Mouse (Mus musculus) forebrain, embryonic 14.5 days (tissue): ENCODE results near the gene Hist1h2af. TPM values are rescaled to one million over a fixed set of nuclear protein-coding genes. Genes with fewer than 3 reads are reported as not detected.
"Not testable (repeated sequence)": the region's sequence is repeated elsewhere in the genome, so short reads cannot be mapped to it uniquely, and the experiment has no call there.

ENCODE experiments used
- ATAC-seq: fragments of 200-750 bp; cut with Nextera tagmentation; 2 replicates; pipeline ENCODE4 v1.8.0; 2017; ENCODE audit warnings: mild to moderate bottlenecking, moderate library complexity
- DNase-seq: peaks from one replicate; pipeline ENCODE4 v3.0.0-alpha.2; 2015; ENCODE audit warnings: low spot score
- H3K27ac ChIP-seq: fragments of 300-500 bp; sonication (generic); 2 replicates; pipeline ENCODE4 v1.5.1; 2014; ENCODE audit warnings: low read depth, mild to moderate bottlenecking, control low read depth, low read length, moderate library complexity
- H3K27me3 ChIP-seq: fragments of 300-500 bp; sonication (generic); replicated peaks from 2 replicates; pipeline ENCODE4 v1.6.1; 2014; ENCODE audit warnings: low read length, control low read depth, mixed read lengths; ENCODE audit not compliant: control insufficient read depth, insufficient read depth
- H3K36me3 ChIP-seq: fragments of 300-500 bp; sonication (generic); 2 replicates; pipeline ENCODE4 v1.6.1; 2014; ENCODE audit warnings: low read length, control low read depth; ENCODE audit not compliant: control insufficient read depth, insufficient read depth
- H3K4me1 ChIP-seq: fragments of 300-500 bp; sonication (generic); 2 replicates; pipeline ENCODE4 v1.6.1; 2014; ENCODE audit warnings: antibody characterized with exemption, low read length, control low read depth; ENCODE audit not compliant: control insufficient read depth, insufficient read depth
- H3K4me2 ChIP-seq: fragments of 300-500 bp; sonication (generic); 2 replicates; pipeline ENCODE4 v1.6.1; 2014; ENCODE audit warnings: mild to moderate bottlenecking, control low read depth, low read length
- H3K4me3 ChIP-seq: fragments of 300-500 bp; sonication (generic); 2 replicates; pipeline ENCODE4 v1.5.1; 2014; ENCODE audit warnings: low read depth, low read length, control low read depth
- H3K9ac ChIP-seq: fragments of 300-500 bp; sonication (generic); 2 replicates; pipeline ENCODE4 v1.6.1; 2014; ENCODE audit warnings: mild to moderate bottlenecking, low read length, control low read depth, moderate library complexity
- H3K9me3 ChIP-seq: fragments of 300-500 bp; sonication (generic); replicated peaks from 2 replicates; pipeline ENCODE4 v1.6.1; 2016; ENCODE audit warnings: low read length, control low read depth, mixed read lengths; ENCODE audit not compliant: control insufficient read depth
- WGBS: fragments of 180-500 bp; shearing (Covaris S2); extraction: QIAGEN DNeasy Blood & Tissue Kit; methylation state at CpG from one replicate; pipeline ENCODE4 v1.1.7; 2014; 5-methylcytosine and 5-hydroxymethylcytosine counted together
- polyA plus RNA-seq: library from polyadenylated mRNA; unstranded; fragments of >200 nt; fragmentation: Nextera tagmentation; extraction: Ambion mirVana; gene quantifications from 2 replicates; pipeline ENCODE4 v1.2.1, GENCODE M21; 2014

The Hist1h2af gene
- polyA plus RNA-seq, 1 experiment from 2014 or later = 4.4 TPM

DNA sequence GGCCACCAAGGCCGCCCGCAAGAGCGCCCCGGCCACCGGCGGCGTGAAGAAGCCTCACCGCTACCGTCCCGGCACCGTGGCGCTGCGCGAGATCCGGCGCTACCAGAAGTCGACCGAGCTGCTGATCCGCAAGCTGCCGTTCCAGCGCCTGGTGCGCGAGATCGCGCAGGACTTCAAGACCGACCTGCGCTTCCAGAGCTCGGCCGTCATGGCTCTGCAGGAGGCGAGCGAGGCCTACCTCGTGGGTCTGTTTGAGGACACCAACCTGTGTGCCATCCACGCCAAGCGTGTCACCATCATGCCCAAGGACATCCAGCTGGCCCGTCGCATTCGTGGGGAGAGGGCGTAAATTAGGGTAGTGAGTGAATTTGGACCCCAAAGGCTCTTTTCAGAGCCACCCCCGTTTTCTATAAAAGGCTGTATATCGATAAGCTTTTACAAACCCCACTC lies 42.2 kb downstream of the Hist1h2af start:
- Histone ChIP-seq H3K4me3 (peak overlapping the region; percentile 37), H3K9ac (peak overlapping the region; percentile 74), H3K4me1 (peaks cover 29% of the 10 kb centered on the region), H3K27ac (peak overlapping the region; percentile 78), H3K4me2 (peak overlapping the region; percentile 77)
- not testable (repeated sequence) for ATAC-seq, H3K36me3 ChIP-seq, H3K9me3 ChIP-seq, H3K27me3 ChIP-seq, DNase-seq
- 0% methylated on average over 8 of the region's 40 CpGs for WGBS

DNA sequence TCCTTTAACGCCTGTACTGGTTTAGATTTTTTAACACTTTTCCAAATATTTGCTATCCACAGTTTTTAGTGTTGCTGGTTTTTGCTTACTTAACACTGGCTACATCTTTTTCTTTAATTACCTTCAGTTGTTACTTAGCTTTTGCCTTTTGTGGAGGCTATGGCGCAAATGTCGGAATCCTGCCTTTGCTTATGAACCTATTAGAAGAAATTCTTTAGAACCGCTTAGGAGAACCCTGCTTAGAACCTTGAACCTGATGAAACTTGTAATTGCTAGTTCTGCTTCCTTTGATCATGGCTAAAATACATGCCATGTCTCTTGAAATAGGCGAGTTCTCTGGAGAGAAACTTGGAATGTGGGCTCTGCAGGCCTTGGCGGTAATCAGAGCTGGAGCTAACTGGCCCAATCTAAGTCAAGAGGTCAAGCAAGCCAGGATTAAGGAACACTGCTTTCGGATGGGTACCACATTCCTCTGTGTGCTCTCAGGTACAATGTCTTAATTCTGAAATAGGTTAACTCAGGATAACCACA lies 42.7 kb downstream of the Hist1h2af start:
- H3K4me1 ChIP-seq = peaks cover 31% of the 10 kb centered on the region
- no peaks in the 10 kb centered on the region for H3K27me3 ChIP-seq
- WGBS = 2% methylated on average over 7 of the region's 7 CpGs
- H3K4me2 ChIP-seq = peak overlapping the region; percentile 77
- H3K9ac ChIP-seq = peak overlapping the region; percentile 74
- peak overlapping the region; percentile 37 for H3K4me3 ChIP-seq
- no peaks in the 10 kb centered on the region for H3K36me3 ChIP-seq
- H3K27ac ChIP-seq = peak overlapping the region; percentile 78
- H3K9me3 ChIP-seq = no peaks in the 10 kb centered on the region
- DNase-seq (no peak), ATAC-seq (no peak)

DNA sequence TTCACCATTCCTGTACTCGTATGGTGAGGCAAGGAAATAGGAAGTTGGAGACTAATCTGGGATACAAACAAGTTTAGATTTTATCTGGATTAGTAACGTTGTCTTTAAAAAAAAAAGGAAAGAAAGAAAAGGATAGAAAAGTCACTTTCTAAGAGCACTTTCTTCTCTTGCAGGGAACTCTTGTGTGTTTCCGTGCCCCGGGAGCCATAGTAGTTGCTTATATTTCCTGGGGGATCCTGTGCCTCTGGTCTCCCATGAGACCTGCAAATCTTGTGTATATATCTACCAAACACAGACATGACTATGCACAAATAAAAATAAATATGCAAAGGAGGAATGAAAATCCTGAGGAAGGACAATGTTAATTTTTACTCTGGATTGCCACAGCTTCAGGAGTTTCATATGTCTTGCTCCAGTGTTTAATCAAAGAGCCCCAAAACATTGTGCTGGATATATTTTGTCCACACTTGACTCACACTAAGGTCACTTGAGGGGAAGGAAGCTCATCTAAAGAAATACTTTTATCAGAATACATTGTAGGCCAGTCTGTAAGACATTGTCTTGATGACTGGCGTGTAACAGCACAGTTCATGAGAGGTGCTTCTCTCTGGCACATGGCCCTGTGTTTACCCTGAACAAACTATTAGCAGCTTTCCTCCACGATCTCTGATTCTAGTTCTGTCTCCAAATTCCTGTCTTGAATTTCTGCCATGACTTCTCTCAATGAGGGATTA lies 43.4 kb downstream of the Hist1h2af start:
- Histone ChIP-seq H3K4me1 (peaks cover 30% of the 10 kb centered on the region), H3K9me3 (no peaks in the 10 kb centered on the region), H3K4me3 (peak overlapping the region; percentile 37), H3K4me2 (peak overlapping the region; percentile 77), H3K27ac (peak overlapping the region; percentile 78; the same call in 1 of the 2 replicates), H3K27me3 (no peaks in the 10 kb centered on the region), H3K36me3 (no peaks in the 10 kb centered on the region), H3K9ac (peak overlapping the region; percentile 74)
- no peak for ATAC-seq
- no peak for DNase-seq
- WGBS = 36% methylated on average over 6 of the region's 6 CpGs

DNA sequence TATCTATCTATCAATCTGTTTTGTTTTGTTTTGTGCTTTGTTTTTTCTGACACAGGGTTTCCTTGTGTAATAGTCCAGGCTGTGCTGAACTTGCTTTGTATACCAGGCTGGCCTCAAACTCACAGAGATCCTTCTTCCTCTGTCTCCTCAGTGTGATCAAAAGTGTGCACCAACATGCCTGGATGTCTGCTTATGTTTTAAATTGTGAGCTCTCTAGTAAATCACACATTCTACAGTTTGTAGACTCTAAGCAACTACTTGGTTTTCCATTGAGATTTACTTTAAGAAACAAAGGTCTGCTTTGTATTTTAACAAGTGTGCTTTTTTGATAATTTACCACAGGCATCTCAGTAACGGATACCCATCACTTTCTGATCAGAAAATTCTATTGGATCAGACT lies 44.1 kb downstream of the Hist1h2af start:
- H3K27ac ChIP-seq = no peak overlapping the region

DNA sequence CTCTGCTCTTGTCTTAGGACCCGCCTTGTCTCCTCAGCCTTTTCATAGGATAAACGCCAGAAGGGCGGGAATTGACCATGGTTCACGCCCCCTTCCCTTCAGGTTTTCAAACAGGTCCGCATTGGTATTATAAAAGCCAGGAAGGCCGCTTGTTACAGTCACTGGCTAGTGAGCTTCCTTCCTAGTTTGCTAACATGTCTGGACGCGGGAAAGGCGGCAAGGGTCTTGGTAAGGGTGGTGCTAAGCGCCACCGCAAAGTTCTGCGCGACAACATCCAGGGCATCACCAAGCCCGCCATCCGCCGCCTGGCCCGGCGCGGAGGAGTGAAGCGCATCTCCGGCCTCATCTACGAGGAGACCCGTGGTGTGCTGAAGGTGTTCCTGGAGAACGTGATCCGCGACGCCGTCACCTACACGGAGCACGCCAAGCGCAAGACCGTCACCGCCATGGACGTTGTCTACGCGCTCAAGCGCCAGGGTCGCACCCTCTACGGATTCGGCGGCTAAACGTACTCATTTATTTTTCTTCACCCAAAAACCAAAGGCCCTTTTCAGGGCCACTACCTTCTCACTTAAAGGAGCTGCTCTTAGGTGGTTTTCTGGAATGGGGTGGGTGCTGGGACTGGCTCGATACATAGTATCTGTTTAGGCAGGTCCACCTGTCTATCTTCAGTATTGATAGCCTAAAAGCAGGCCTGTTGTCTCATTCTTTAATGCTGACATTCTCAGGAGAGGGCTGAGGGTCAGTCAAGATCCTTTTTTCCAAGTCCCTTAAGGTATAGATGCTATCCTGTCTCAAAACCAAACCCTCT lies 47.9 kb downstream of the Hist1h2af start, which contains the start of gene Hist1h4d:
Hist1h4d (plus strand) TSS at position 191 of the 811 bp plus-strand sequence.
- Histone ChIP-seq H3K9me3 (no peaks in the 10 kb centered on the region), H3K4me3 (peak within 1 kb of the TSS; percentile 45), H3K27me3 (no peaks in the 10 kb centered on the region), H3K9ac (peak within 1 kb of the TSS; percentile 74), H3K36me3 (no peaks in the 10 kb centered on the region), H3K4me2 (peak within 1 kb of the TSS; percentile 93), H3K27ac (peak within 1 kb of the TSS; percentile 96), H3K4me1 (peaks cover 31% of the 10 kb centered on the region)
- ATAC-seq (peak; percentile 87), DNase-seq (peak; percentile 99)
- under 1% methylated on average over 43 of the region's 43 CpGs for WGBS

More for the DNA sequence above, 44.1 kb downstream of the Hist1h2af start:
- no peak for DNase-seq
- H3K9ac ChIP-seq = no peak overlapping the region
- no peaks in the 10 kb centered on the region for H3K9me3 ChIP-seq
- H3K4me3 ChIP-seq = no peak overlapping the region
- no peaks in the 10 kb centered on the region for H3K27me3 ChIP-seq
- no peak overlapping the region for H3K4me2 ChIP-seq
- no peaks in the 10 kb centered on the region for H3K36me3 ChIP-seq
- ATAC-seq = no peak
- peaks cover 30% of the 10 kb centered on the region for H3K4me1 ChIP-seq
- WGBS = 95% methylated on average over 1 of the region's 1 CpGs

DNA sequence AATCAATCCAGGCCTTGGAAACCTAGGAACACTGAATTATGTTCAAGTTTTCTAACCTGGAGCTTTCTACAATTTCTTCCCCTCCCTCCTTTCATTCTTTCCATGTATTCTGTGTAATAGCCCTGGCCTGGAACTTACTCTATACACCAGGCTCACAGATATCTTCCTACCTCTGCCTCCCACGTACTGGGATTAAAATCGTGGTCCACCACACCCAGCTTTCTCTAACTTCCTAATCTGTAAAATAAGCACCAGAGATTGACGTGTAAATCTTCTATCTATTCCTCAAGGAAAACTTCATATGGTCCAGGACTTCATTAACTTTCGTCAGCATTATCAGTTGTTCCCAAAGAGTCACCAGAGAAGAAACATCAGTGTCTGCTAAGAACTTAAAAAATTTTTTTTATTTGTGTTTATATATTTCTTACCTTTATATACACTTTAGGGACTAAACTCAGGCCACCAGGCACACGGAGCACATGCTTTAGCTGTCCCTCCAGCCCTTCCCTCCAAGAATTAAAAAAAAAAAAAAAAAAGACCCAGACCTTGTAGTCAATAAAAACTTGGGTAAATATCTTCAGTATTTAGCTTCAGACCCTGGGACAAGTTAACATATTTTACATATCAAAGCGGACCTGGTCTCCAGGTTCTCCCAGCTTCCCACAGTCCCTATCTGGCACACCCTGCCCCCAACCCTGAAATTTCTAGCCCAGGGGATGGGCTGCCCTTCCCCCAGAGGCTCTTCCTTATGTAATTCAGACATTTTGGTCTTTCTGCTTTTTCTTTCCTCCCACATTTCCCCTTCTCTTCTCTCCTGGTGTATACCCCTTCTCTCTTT lies 48.7 kb downstream of the Hist1h2af start:
- no peaks in the 10 kb centered on the region for H3K36me3 ChIP-seq
- no peaks in the 10 kb centered on the region for H3K27me3 ChIP-seq
- no peaks in the 10 kb centered on the region for H3K9me3 ChIP-seq
- peak overlapping the region; percentile 45 for H3K4me3 ChIP-seq
- H3K27ac ChIP-seq = peak overlapping the region; percentile 96
- WGBS = 5% methylated on average over 6 of the region's 6 CpGs
- H3K9ac ChIP-seq = peak overlapping the region; percentile 74
- peak overlapping the region; percentile 93 for H3K4me2 ChIP-seq
- H3K4me1 ChIP-seq = peaks cover 28% of the 10 kb centered on the region
- DNase-seq (peak; percentile 15), ATAC-seq (no peak)

DNA sequence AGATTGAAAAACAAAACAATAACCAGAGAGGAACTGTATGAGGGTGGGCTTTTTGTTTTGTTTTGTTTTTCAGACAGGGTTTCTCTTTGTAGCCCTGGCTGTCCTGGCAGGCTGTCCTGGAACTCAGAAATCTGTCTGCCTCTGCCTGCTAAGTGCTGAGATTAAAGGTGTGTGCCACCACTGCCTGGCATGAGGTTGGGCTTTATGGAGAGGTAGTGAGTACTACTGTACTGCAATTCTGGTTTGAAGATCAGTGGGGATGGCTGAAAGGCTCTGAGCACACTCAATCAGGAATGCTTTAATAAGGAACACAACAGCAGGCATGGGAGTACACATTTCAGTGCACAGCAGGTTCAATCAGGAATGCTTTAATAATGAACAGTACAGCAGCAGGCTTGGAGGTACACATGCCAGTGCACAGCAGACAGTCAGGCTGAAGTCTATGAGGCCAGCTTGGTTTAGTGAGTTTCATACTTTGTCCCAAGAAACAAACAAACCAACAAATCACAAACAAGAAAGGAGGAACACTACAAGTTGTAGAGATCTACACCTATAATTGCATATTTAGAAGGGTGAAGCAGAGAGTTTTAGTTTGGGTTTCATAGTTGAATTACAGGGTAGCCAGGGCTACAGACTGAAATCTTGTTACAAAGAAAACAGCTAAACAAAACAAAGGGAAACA lies 49.8 kb downstream of the Hist1h2af start:
- no peak for ATAC-seq
- peak overlapping the region; percentile 96 for H3K27ac ChIP-seq

More for the DNA sequence above, 49.8 kb downstream of the Hist1h2af start:
- Histone ChIP-seq H3K27me3 (no peaks in the 10 kb centered on the region), H3K4me1 (peaks cover 28% of the 10 kb centered on the region), H3K9me3 (no peaks in the 10 kb centered on the region), H3K36me3 (no peaks in the 10 kb centered on the region), H3K4me3 (no peak overlapping the region), H3K4me2 (peak overlapping the region; percentile 93), H3K9ac (no peak overlapping the region)
- peak; percentile 15 for DNase-seq
